Mouse (Mus musculus) cerebellum, adult 18-20 months (tissue): Measurements from ENCODE around the gene Matn4.
A peak's percentile ranks its signal among the peaks of the same experiment; 100 is the strongest.

Experiments used
- DNase-seq, 2 experiments: peaks; one replicate each; pipeline ENCODE4 v3.0.0; 2021

Gene Matn4

DNA sequence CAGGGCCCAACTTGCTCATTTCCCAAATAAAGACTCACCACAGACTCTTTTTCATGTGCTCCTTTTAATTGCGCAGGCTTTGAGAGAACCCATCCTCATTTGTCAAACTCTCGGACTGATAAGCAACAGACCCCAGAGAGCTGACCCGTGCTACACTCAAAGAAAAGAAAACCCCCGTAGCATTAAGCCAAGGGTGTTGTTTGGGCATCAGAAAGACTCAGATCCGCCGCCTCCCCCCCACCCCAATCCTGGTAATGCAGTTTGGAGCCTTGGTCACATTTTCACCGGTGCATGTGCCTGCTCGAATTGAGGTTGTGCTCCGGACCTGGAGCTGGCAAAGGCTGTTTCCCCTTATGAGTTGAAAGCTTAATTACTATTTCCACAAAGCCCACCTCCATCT lies at the start of gene Matn4:
Gene Matn4 (minus strand): TSS at position 101 of the 400 bp plus-strand sequence.
- no peak for DNase-seq

DNA sequence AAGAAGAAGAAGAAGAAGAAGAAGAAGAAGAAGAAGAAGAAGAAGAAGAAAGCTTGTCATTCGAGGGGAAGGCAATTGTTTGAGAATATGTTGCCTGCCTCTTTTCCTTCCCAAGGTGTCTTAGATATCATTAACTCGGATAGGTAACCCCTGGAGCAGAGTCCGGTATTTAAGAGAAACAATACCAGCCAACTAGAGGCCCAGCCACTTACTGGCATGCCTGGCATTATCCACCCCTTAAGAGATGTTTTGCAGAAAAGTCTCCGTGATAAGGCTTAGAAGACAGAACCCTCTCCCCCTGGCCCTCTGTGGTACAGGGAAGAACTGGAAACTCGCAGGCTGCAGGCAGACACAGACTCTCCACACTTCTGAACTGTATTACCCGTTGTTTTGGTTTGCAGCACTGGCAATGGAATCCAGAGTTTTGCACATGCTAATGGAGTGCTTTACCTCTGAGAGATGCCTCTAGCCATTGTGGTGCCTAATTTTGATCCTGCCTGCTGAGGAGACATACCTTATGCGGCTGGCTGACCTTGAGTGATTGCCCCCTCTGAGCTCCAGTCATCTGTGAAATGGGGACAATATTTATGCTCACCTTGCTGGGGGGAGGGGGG lies 49.0 kb upstream of the Matn4 start:
- no peak for DNase-seq

DNA sequence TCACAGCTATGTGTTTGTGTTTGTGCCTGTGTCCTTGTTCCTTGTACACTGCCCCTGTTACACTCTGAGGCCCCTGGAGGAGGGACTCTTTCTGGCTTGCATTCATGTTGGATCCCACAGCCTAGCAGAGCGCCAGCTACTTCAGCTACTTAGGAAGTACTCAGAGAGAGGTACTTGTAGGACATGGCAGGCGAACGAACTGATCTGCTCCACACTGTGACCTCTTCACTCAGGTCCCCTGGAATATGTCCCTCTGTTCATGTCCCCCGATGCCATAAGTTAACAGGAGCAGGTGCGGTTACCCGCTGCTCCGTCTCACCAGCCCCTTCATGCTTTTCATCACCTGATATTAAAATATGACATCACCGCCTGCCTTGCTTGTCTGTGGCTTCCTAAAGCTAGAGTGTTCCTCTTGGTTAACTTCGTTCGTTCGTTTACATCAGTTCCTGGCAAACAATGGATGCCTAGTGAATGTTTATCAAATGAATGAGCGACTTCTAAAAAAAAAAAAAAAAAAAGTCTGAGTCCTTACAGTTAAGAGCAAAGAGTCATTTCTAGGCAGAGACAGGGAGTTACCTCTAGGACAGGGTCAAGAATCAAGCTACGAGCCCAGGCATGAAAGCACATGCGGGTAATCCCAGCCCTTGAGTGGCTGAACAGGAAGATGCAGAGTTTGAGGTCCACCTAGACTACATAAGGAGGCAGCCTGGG lies 48.2 kb upstream of the Matn4 start:
- no peak for DNase-seq

DNA sequence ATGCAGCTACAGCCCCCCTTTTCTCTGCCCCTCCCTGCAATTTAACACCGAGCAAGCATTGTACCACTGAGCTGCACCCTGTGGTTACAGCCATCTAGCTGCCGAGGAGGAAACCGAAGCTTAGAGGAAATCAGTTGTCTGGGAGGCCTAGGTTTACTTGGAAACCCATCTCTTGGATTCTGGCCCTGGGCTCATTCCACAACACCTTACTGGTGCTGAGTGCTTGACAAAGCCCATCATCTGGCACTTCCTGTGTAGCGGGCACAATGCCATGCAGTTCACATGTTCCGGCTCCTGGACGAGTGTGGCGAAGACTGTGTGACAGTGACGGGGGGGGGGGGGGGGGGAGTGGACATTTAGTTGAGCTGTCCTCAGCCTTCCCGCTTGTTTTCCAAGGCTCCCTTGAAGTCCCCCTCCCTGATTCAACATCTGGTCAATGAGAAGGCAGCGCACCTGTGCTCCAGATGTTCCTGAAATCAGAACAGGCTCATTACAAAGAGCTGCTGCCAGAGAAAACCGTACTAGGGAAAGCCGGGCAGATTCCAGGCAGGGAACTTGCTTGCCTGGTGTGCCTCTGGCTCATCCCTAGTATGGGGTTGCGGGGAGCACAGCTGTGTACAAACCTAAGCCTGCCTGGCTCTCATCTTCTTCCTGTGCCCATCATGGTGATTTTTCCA lies 47.2 kb upstream of the Matn4 start:
- DNase-seq, result no peak

DNA sequence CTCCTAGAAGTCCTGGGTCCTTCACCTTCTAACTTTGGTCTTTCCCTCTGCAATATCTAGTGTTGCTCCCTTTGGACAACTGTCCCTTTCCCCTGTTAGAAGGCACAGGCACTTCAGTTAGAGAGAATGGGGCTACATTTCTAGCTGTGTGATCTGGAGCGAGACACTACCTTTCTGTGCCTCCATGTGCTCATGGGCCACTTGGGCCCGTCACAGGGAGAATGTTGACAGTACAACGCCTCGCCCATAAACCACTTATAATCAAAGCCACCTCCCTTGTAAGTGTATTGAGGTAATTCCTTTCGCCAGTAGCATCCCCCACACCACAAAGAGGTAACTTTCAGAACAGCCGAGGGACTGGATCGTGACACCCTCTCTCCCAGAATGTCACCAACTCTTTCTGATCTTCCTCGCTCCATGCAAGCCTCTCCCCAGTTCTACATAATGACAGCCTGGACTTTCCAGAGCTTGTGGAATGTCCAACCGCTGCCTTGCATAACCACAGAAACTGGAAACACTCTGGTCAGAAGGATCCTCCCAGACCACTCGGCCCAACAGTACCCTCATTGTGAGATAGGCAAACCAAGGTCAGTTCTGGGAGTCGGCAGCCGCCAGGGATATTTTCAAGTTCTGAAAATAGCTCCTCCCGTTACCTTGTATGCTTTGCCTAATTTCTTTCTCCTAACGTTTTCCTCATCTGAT lies 44.5 kb upstream of the Matn4 start:
- DNase-seq, result no peak

DNA sequence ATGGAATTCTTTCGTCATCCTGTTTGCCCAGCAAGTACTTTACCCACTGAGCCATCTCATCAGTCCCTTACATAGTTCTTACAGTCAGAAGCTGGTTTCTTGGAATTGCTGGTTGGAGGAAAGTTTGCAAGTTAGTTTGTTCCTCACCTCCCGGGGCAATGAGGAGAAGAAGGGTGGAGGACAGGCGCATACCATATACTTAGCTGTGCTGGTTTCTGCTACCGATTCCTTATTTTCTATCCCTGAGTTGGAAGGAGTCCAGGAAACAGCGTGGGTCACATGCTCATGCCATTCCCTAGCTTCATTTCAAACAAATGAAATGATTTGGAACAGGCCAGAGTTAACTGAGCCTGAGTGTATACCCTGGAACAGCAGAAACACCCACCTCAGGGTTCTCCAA lies 44.0 kb upstream of the Matn4 start:
- DNase-seq, result no peak

DNA sequence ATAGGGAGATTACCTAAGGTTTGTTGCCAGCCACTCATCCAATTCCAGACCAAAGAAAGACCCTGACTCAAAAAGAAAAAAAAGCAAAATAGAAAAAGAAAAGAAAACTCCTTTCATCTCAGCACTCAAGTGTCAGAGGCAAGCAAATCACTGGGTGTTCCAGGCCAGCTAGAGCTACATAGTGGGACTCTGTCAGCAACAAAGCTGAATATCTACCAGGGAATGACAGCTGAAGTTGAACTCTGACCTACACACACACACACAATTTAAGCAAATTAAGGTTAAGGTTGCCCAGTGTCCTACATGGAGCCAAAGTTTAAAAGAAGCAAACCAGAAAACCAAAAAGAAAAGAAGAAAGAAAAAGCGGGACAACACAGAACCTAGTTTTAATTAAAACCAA lies 43.2 kb upstream of the Matn4 start:
- DNase-seq, result no peak

DNA sequence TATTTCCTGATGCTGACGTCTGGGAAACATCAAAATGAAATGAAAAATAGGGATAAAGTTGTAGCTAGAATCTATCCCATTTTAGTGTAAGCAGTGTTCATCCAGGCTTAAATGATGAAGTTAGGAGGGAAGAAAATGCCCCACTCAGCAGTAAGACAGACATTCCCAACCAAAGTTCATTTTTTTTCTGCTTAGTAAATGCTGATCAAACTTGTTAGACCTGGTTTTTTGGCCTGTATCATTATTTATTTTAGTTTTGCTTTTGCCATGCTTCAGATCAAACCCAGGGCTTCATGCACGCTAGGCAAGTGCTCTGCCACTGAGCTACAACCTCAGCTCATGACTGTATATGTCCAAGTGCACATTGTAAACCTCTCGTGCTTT lies 41.1 kb upstream of the Matn4 start:
- DNase-seq, result no peak

DNA sequence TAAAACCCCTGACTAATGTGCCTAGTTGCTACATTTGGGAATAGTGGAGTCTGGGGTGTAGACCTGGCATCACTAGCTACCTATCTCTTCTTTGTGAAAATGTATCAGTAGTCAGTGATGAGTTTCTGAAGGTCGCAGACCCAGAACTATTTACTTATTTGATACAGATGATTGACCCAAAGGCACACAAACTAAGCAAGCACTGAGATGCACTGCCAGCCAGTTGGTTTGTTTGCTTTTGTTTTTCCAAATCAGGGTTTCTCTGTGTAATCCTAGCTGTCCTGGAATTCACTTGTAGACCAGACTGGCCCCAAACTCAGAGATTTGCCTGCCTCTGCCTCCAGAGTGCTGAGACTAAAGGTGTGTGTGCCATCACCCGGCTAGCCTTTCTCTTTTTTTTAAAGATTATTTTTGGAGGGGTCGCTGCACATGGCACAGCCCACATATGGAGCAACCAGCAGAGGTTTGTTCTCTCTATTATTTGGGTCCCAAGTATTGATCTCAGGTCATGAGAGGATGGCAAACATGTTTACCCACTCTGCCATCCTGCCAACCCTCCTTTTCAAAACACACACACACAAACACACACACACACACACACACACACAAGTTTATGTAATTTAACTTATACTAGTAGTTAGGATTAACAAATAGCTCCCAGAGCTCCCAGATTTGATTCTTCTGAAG lies 40.6 kb upstream of the Matn4 start:
- no peak for DNase-seq

DNA sequence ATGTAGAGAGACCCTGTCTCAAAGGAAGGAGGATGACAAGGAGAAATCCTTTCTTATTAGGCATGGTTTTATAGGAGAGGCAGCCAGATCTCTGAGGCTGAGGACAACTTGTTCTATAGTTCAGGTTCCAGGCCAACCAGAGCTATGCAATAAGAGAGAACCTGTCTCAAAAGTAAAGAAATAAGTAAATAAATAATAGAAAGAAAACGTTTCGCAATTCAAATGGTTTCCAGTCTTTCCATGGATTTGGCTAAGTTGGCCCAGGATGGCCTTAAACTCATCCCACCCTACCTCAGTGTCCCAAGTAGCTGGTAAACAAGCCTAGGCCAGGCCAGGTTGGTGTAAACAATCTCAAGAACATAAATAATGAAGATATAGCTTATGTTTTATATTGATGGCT lies 39.7 kb upstream of the Matn4 start:
- no peak for DNase-seq

DNA sequence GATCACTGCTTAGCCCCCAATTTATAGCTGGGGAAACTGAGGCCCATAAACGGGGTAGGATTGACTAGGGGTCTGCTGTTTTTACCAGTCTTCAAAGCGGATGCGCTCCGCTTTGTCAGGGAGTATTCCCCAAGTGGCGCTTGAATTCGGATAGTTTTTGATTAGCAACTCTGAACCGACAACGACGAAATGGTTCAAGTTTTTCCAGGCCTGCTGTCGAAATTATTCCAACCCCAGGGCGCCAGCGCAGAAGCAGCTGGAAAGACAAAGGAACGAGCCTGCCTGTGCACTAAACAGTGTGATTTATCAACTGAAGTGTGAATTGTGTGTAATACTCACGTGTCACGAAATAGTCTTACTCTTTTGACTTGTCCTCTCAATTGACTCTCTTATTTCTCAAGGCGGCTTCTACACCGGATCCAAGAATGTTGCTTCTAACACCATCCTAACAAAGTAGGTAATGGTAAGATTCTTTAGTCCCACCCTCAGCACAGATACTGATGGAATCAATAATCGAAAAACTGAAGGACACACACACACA lies 38.6 kb upstream of the Matn4 start, which contains the start of gene Sdc4:
Gene Sdc4 (minus strand): TSS at position 428 of the 541 bp plus-strand sequence.
- no peak for DNase-seq

DNA sequence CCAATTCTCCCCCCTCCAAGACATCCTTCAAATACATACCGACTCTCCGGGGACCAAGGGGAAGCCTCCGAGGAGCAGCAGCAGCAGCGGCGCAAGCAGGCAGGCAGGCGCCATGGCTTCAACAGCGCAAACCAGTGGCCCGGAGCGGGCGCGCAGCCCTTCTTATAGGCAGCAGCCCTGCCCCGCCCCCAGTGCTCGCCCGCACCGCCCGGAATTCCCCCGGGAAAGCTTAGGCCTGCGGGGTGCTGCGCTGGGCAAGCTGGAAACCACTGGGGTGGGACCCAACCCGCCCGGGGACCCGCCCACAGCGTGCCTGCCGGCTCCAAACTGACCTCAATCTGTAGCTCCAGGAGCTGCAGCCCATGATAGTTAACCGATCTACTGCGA lies 38.1 kb upstream of the Matn4 start:
- DNase-seq, result peak; percentile 29 to 38

DNA sequence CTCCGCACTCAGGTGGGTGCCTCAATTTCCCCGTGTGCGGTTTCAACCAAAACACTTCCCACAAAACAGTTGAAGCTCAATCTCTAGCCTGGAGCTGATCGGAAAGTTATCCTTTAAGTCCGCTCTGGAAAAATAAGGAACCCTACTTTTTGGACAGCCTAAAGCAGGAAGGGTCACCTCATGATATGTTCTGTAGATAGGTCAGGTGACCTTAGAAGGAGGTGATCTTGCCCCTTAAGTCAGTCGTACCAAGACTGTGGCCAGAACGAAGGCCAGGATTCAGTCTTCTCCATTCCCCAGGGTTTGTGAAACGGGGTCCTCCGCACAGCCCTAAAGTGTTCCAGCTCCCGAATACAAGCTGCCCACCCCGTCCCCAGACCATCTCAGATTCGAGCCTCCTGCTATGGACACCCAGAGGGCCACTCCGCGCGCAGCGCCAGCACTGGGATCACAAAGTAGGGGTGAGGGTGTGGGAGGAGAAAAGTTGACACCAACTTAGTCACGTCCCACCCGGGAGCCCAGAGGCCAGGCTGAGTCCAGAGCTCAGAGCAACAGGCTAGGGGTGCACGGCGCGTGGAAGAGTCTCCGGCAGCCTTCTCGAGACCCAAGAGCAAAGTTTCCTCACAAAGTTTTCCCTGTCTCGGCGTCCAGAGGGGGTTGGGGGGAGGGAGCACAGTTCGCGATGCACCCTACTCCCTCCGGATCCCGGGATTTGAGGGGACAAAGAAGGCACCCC lies 37.5 kb upstream of the Matn4 start:
- no peak for DNase-seq

DNA sequence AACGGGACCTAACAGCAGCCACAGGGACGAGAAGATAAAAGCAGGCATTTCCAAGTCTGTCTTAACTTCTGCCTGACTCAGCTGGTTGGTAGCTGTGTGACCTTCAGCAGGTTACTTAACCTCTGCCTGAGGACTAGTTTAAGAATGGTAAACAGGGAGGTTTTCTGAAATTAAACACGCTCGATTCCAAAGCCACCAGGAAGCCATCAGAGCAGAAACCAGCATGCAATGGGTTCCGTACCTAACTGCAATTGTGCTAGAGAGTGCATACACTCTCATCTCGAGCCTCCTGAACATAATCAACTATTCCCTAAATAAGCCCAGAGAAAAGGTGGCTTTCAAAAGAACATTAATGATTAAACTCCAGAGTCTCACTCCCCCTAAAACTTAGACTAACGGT lies 36.8 kb upstream of the Matn4 start:
- no peak for DNase-seq

DNA sequence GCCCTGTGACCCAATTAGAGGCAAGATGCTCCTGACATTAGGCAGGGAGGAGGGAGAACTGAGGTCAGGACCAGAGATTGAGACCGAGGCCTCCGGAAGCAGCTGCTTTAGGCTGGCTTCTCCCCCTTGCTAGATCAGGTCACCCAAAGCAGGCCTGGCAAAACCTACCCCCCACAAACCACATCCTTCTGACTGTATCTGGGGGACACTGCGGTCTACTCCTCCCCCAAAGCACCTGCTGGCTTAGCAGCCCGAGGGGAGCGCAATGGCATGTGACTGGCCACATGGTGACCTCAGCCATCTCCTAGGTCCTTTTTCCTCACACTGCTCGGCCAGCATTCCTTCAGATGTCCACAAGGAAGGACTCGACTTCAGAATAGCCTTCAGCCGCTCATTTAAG lies 36.2 kb upstream of the Matn4 start:
- no peak for DNase-seq

DNA sequence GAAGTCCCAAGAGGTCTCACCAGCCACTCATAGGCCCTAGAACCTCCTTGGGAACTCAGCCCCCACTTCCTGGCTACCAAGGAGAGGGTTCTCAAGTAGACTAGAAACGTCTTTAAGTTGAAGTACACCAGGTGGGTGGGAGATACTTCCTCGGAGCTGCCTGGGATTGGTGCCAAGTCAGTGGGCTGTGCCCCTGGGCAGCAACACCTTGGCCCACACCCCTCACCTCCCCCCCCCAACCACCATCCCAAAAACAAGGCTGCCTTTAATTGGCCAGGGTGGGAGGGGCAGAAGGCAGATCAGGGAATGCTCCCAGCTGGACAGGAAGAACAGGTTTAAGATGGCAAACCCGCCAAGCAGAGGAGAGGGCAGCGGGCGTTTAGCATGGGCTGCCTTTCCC lies 35.4 kb upstream of the Matn4 start:
- DNase-seq, result no peak

DNA sequence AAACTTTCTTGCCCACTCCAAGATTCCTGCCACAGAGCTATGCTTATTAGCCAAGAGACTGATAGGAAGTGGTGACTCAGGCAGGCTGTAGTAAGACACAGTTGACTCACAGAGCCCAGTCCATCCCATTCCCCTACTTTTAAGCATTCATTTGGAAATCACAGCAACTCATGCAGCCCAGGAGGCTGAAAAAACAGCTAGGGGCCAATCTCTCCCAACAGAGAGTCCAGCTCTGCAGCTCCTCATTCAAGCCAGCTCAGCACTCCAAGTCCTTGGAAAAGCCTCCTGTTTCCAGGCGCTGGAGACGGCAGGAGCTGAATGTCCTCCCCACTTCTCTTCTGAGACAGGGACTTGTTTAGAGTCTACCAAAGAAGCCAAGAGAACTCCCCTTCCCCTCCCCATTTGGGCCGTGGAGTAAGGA lies 34.1 kb upstream of the Matn4 start:
- DNase-seq, result peak; percentile 22 to 28

DNA sequence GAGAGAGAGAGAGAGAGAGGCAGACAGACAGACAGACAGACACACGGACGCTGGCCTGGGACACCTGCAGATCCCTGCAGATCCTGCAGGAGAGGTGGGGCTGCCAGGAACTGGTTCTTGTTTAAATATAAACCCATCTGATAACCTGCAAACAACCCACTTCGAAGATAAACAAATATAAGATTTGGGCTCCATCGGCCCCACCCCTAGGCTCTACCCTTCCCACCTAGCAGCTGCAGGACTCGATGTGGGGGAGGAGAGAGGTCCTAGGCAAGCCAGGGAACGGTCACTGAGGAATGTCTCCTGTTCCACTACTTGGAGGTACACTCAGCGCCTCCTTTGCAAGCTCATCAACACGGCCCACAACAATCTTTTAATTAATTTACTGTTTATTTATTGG lies 33.3 kb upstream of the Matn4 start:
- DNase-seq, result no peak

DNA sequence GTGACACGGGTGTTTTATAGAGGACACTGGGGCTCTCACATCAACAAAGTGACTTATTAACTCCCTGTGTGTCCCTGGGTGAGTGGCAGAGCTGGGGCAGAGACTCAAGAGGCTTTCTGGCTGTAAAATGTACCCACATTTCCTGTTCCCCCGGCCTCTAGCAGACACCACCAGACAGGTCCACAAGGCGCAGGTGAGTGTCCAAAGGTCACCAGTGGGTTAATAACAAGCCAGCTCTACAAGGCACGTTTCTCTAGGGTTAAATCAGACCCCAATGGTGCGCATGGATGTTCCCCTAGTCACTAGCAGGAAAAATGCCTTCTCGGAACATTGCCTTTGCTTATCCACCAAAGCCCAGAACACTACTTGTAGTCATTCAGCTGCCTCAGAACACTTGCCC lies 32.8 kb upstream of the Matn4 start:
- DNase-seq, result no peak

DNA sequence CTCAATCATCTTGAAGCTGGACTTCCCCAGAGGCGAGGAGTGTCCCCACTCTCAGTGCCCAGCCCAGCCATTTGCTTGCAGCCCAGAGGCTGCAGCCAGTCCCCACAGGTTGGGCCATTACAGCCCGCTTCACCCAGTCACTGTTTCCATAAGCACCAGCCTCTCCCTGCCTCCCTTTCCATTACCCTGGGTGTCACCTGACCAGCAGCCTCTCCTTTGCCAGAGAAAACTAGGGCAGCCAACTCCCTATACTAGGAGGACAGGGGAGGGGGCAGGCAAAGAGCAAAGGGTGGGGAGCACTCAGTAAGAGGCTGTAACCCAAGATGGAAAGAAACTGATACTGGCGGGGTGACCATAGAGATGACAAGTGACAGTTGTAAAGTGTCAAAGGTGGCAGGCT lies 32.0 kb upstream of the Matn4 start:
- peak in 1 of 2 experiments; percentile 16 for DNase-seq

DNA sequence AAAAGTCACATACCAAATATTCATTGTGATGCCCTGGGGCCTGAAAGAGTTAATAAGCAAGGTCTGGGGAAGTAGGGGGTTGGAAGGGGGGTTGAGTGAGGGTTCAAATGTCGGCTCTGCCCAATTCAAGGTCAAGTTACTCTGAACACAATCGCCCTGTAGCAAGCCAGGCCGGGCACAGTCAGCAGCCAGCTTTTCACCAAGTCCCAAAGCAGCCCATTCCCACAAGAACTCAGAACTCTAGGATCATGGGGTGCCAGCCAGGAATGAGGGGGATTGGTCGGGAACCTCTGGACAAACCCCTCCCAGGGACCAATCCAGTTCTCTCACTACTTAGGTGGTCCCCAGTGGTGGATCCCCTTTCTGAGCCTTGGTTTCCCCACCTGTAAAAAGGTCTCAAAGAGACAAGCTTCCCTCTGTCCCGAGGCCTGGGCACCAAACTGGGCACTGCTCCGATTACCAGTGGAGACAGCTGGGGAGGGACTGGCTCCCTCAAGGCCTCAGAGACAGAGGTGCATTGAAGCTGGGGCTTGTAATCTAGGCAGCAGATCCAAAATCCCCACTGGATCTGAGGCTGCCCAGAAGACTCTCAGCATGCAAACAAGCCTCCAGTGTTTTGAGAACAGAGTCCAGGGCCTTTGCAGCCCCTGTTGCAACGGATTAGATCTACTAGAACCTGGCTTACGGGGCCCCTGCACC lies 31.4 kb upstream of the Matn4 start:
- peak in 1 of 2 experiments; percentile 28 for DNase-seq
